Mouse (Mus musculus): Measurements from ENCODE around the gene Rpl6. TPM values are rescaled to one million over a fixed set of nuclear protein-coding genes. Genes with fewer than 3 reads are reported as not detected.

Gene Rpl6
- total and polyA plus RNA-seq, 2 experiments from 2014 or later, result 343 to 359 TPM

DNA sequence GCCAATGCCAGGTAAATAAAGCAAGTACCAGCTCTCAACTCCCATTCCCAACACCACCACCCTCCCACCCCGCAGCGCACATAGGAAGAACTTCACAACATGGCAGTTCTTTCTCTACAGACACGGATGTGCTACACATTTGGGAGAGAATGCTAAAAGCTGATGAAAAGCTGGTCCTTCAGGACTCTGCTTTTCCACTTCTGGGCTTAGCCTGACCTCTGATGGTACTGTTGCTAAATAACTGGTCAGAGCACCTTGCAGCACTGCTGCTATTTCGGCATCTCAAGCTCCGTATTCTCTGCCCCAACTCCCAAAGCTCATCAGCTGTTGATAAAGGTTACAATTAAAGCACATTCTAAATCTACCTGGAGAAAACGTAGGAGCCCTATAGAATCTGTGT is 37.4 kb upstream of the Rpl6 start:
- TF ChIP-seq CTCF (IDR thresholded peaks at IDR 0.05; ENCODE audit: low read depth), result no peak
- no peak for DNase-seq (ENCODE audit: low spot score)
- no peak overlapping the region for H3K4me2 ChIP-seq (ENCODE audit: low read depth, low read length)
- ATAC-seq, result no peak
- no peak overlapping the region for H3K9ac ChIP-seq (replicated peaks; ENCODE audit: low read length)
- no peaks in the 10 kb centered on the region for H3K9me3 ChIP-seq (ENCODE audit: low read length)
- no peaks in the 10 kb centered on the region for H3K4me1 ChIP-seq (ENCODE audit: insufficient read depth, low read length)
- H3K4me3 ChIP-seq (ENCODE audit: low read length), result no peak overlapping the region
- WGBS, result 92% methylated on average over 6 of the region's 6 CpGs
- no peak overlapping the region for H3K27ac ChIP-seq
- H3K36me3 ChIP-seq (ENCODE audit: insufficient read depth, low read length), result peaks cover 43% of the 10 kb centered on the region
- no peaks in the 10 kb centered on the region for H3K27me3 ChIP-seq (ENCODE audit: insufficient read depth, low read length)

DNA sequence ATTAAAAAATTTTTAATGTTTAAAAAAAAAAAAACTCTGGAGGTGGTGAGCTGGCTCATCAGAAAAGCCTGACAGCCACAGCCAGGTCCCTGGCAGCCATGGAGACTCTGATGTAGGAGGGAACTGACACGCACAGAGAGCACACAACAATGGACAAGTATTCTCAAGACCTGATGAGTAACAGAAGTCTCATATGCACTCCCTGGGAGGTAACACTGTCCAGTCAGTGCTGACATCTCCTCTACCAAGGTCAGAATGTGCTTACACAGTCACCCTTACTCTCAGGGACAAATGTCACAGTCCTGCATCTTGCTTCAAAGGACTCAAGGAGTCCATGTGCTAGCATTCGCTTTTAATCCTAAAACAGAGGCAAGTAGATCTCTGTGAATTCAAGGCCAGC is 34.7 kb upstream of the Rpl6 start:
- no peak for ATAC-seq
- DNase-seq (ENCODE audit: low spot score), result no peak
- H3K27me3 ChIP-seq (ENCODE audit: insufficient read depth, low read length), result no peaks in the 10 kb centered on the region
- no peak overlapping the region for H3K27ac ChIP-seq
- no peak overlapping the region for H3K4me2 ChIP-seq (ENCODE audit: low read depth, low read length)
- H3K36me3 ChIP-seq (ENCODE audit: insufficient read depth, low read length), result peaks cover 19% of the 10 kb centered on the region
- H3K4me1 ChIP-seq (ENCODE audit: insufficient read depth, low read length), result no peaks in the 10 kb centered on the region
- no peak for TF ChIP-seq CTCF (IDR thresholded peaks at IDR 0.05; ENCODE audit: low read depth)
- H3K9me3 ChIP-seq (ENCODE audit: low read length), result no peaks in the 10 kb centered on the region
- no peak overlapping the region for H3K4me3 ChIP-seq (ENCODE audit: low read length)
- no peak overlapping the region for H3K9ac ChIP-seq (replicated peaks; ENCODE audit: low read length)
- 77% methylated on average over 2 of the region's 2 CpGs for WGBS

DNA sequence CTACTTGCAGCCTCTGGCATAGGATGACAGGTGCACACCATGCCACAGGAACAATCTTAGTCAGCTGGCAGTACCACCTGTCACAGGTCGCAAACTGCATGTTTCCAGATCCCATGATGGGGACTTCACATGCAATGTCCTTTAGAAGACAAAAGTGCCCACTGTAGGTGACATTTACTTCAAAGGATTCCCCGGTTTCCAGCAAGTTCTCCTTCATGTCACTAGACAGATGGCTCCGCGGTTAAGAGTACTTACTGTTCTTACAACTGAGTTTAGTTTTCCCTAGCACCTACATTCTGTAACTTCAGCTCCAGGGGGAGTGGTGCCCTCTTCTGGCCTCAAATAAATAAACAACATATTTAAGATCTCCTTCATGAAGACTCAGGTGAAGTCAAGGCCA is 31.4 kb upstream of the Rpl6 start:
- WGBS, result 74% methylated on average over 4 of the region's 4 CpGs
- ATAC-seq (0 out of 2 replicates have a peak, but pooled peaks have one; percentile 15), DNase-seq (ENCODE audit: low spot score) (peak; percentile 57)
- Histone ChIP-seq H3K4me3 (ENCODE audit: low read length) (no peak overlapping the region), H3K9me3 (ENCODE audit: low read length) (no peaks in the 10 kb centered on the region), H3K27me3 (ENCODE audit: insufficient read depth, low read length) (no peaks in the 10 kb centered on the region), H3K36me3 (ENCODE audit: insufficient read depth, low read length) (no peaks in the 10 kb centered on the region), H3K4me1 (ENCODE audit: insufficient read depth, low read length) (no peaks in the 10 kb centered on the region), H3K4me2 (ENCODE audit: low read depth, low read length) (no peak overlapping the region), H3K27ac (no peak overlapping the region), H3K9ac (replicated peaks; ENCODE audit: low read length) (no peak overlapping the region)
- TF ChIP-seq CTCF (IDR thresholded peaks at IDR 0.05; ENCODE audit: low read depth), result peak; percentile 65

DNA sequence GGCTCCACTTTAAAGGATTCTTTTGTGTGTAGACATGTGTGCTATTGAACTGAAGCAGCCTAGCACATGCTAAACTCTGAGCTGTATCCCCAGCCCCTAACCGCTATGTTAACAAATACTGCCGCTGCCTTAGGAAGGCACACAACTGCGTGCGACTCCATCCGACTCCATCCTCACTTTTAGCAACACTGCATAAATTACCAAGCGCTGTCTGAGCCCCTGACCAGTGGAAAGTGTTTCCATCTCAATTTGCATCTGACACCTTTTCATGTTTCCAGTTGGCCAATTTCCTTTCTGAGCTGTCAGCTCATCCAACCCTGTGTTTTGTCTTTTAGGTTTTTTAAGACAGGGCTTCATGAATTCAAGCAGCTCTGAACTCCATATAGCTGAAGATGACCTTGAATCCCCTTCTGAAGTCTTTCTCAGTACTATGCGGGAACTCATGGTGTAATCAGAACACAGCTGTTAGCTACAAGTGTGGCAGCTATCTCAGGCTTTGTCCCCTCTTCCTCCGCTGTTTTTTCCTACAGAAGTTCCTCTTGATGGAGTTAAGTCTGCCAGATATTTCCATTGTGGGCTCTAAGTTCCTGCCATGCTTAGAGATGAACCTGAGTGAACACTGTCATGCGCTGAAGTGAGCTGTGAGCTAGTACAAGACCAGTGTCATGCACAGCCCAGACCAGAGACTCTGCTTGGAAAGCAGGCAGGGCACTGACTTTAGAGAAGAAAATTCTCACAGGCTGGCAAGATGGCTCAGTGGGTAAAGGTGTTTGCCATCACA is 25.0 kb upstream of the Rpl6 start:
- Histone ChIP-seq H3K27ac (no peak overlapping the region), H3K27me3 (ENCODE audit: insufficient read depth, low read length) (no peaks in the 10 kb centered on the region), H3K36me3 (ENCODE audit: insufficient read depth, low read length) (no peaks in the 10 kb centered on the region), H3K9ac (replicated peaks; ENCODE audit: low read length) (no peak overlapping the region), H3K4me1 (ENCODE audit: insufficient read depth, low read length) (no peaks in the 10 kb centered on the region), H3K4me2 (ENCODE audit: low read depth, low read length) (no peak overlapping the region), H3K9me3 (ENCODE audit: low read length) (no peaks in the 10 kb centered on the region), H3K4me3 (ENCODE audit: low read length) (no peak overlapping the region)
- TF ChIP-seq CTCF (IDR thresholded peaks at IDR 0.05; ENCODE audit: low read depth), result no peak
- WGBS, result 71% methylated on average over 9 of the region's 9 CpGs
- ATAC-seq, result no peak
- DNase-seq (ENCODE audit: low spot score), result no peak

DNA sequence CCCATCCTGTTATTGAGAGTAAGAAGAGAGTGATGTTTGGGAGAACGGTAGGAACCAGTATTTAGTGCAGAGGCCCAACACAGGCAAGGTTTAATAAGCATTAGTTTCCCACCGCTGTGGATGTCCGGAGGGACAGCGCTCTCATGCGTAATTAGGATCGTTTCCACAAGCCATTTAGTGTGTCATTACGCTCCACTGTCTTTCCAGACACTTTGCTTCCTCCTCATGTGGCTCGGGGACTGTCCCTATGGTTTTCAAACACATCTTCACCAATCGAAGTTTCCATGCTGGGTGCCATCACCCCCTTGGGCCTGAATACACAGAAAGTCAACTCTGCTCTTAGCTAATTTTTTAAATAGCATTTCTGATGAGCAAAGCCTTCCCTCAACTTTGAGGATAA is 21.0 kb upstream of the Rpl6 start:
- TF ChIP-seq CTCF (IDR thresholded peaks at IDR 0.05; ENCODE audit: low read depth), result no peak
- no peaks in the 10 kb centered on the region for H3K27me3 ChIP-seq (ENCODE audit: insufficient read depth, low read length)
- H3K4me3 ChIP-seq (ENCODE audit: low read length), result no peak overlapping the region
- no peak overlapping the region; the same call in 1 of the 2 replicates for H3K27ac ChIP-seq
- DNase-seq (ENCODE audit: low spot score) (no peak), ATAC-seq (no peak)
- WGBS, result 59% methylated on average over 9 of the region's 9 CpGs
- no peak overlapping the region for H3K4me2 ChIP-seq (ENCODE audit: low read depth, low read length)
- H3K9ac ChIP-seq (replicated peaks; ENCODE audit: low read length), result no peak overlapping the region
- no peaks in the 10 kb centered on the region for H3K36me3 ChIP-seq (ENCODE audit: insufficient read depth, low read length)
- no peaks in the 10 kb centered on the region for H3K9me3 ChIP-seq (ENCODE audit: low read length)
- peaks cover 21% of the 10 kb centered on the region for H3K4me1 ChIP-seq (ENCODE audit: insufficient read depth, low read length)

DNA sequence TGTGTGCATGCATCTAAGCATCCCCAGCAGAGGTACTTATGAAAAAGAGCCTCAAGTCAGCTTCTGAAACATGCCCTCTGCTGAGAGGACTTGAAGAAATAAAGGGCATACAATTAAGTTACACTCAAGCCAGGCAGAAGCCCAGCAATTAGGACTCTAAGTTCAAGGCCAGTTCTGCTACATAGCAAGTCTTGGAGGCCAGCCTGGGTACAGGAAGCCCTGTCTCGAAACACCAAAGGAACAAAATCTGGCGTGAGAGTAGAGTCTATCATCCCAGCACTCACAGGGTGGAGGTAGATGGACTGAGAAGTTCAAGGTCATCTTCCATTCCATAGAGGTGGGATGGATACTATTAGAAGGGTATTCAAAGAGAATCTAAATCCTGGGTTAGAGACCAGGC is 19.9 kb upstream of the Rpl6 start:
- Histone ChIP-seq H3K9ac (replicated peaks; ENCODE audit: low read length) (no peak overlapping the region), H3K4me2 (ENCODE audit: low read depth, low read length) (no peak overlapping the region), H3K9me3 (ENCODE audit: low read length) (no peaks in the 10 kb centered on the region), H3K27me3 (ENCODE audit: insufficient read depth, low read length) (no peaks in the 10 kb centered on the region), H3K36me3 (ENCODE audit: insufficient read depth, low read length) (no peaks in the 10 kb centered on the region), H3K4me1 (ENCODE audit: insufficient read depth, low read length) (peaks cover 28% of the 10 kb centered on the region), H3K4me3 (ENCODE audit: low read length) (no peak overlapping the region), H3K27ac (peak overlapping the region; percentile 55; the same call in 1 of the 2 replicates)
- no peak for DNase-seq (ENCODE audit: low spot score)
- 84% methylated on average over 2 of the region's 2 CpGs for WGBS
- TF ChIP-seq CTCF (IDR thresholded peaks at IDR 0.05; ENCODE audit: low read depth), result no peak
- no peak for ATAC-seq

- H3K27me3 ChIP-seq (ENCODE audit: insufficient read depth, low read length), result no peaks in the 10 kb centered on the region
- no peak for TF ChIP-seq CTCF (IDR thresholded peaks at IDR 0.05; ENCODE audit: low read depth)
- H3K4me2 ChIP-seq (ENCODE audit: low read depth, low read length), result peak overlapping the region; percentile 20
- H3K9ac ChIP-seq (replicated peaks; ENCODE audit: low read length), result 0 out of 2 replicates have a peak overlapping the region, but pooled peaks have one; percentile 1
- WGBS, result 34% methylated on average over 11 of the region's 11 CpGs
- DNase-seq (ENCODE audit: low spot score), result peak; percentile 26
- peaks cover 29% of the 10 kb centered on the region for H3K4me1 ChIP-seq (ENCODE audit: insufficient read depth, low read length)
- H3K9me3 ChIP-seq (ENCODE audit: low read length), result no peaks in the 10 kb centered on the region
- peak; percentile 65; the same call in 1 of the 2 replicates for ATAC-seq
- no peaks in the 10 kb centered on the region for H3K36me3 ChIP-seq (ENCODE audit: insufficient read depth, low read length)
- peak overlapping the region; percentile 55; the same call in 1 of the 2 replicates for H3K27ac ChIP-seq
- no peak overlapping the region for H3K4me3 ChIP-seq (ENCODE audit: low read length)
These were observed 19.2 kb upstream of the Rpl6 start for GRCm38 (mm10) chr5:121184945-121185551.
